Mouse (Mus musculus) spleen, embryonic (tissue): ENCODE results near the gene Eif2b2.

Source experiments
- CTCF ChIA-PET: fragments of 350-600 bp; sonication (Branson Sonifier 250); formaldehyde crosslinking; loops from one replicate; lab custom pipeline; 2022; lab: Charles Lee

The Eif2b2 gene

DNA sequence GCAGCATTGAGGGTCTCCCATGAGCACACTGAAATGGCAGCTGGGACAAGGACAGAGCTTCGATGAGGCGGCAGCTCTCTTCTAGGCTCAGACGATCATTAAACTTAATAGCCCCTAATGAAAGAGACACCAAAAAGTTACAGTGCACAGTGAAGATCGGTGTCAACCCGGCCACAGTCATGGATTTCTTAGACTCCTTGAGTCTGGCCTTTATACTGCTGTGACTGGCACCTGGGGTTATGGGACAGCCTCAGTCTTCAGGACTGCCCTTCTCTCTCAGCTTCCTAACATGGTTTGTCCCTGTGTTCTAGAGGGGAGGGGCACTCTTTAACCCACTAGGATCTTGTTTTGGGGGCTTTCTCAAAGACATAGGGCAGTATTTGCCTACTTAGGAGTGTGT lies 18.3 kb downstream of the Eif2b2 start:
- CTCF ChIA-PET, result no interaction called here

DNA sequence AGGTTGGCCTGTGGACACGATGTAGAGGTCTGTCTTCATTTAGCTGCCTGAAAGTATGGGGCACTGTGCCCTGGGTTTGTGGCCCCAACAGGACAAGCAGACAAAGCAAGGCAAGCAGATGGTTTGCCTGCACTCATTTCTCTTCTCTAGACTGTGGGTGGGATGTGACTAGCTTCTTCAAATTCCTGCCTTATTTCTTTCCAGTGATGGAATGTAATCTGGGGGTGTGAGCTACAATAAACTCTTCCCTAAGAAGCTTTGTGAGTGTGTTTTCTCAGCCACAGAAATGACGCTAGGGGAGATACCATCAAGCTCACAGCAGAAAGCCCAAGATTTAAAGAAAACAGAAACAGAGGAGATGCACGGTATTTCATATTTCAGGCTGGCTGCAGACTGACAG lies 32.8 kb downstream of the Eif2b2 start:
- CTCF ChIA-PET, result interaction anchor here (0.7 kb wide), 1 partner anchor 121 kb away, joined by 3 read pairs; no protein-coding TSS in a partner anchor

DNA sequence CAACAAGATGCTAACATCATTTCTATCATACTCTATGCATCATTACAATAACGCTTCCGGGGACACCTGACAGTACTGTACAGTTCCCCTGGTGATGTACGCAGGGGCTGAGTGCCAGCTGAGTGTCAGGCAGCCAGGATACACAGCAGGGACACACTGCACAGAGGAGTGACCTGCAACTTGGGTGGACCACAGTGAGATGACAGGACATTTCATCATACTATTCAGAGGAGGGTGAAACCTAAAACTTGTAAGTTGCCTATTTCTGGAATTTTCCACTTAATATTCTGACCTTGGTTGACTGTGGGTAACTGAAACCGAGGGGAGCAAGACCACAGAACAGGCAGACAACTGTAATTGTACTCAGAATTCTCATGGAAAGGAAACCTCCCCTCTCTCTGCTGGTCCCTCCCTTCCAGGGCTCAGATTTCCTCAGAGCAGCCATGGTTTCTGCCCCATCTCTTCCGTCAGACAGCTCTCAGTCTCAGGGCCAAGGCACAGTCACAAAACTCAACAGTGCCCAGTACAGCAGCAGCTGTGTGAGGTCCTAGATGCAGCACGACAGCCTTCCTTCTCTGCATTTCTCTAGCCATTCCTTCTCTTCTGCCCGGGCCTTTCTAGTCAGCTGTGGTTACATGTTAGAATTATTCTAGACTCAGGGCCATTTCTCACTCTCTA lies 36.9 kb downstream of the Eif2b2 start:
- CTCF ChIA-PET, result interaction anchor here (1.1 kb wide), 1 partner anchor 38 kb away, joined by 3 read pairs; no protein-coding TSS in a partner anchor

DNA sequence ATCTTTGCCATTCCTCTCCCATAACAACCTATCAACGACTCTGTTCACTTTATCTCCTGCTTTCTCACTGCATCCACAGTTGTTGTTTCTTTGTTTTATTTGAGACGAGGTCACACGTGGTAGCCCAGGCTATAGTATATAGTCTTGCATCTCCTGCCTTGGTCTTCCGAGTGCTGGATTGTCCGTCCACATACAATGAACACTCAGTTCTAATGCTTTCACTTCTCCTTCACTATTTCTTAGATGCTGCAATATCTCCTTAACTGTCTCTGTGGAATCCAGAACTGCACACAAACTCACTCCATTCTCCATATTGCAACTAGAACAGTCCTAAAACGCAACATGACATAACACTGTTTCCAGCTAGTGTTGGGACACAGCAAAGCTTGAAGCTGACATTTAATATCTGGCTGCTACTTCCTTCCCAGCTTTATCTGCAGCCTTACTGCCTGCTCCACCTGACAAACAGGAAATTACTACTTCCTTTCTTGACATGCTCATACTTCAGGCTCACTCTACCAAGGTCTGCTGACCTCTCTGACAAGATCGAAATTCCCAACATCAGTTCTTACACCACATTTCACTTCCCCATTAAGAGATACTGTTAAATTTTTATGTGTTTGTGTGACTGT lies 37.8 kb downstream of the Eif2b2 start:
- CTCF ChIA-PET, result interaction anchor here (1.1 kb wide), 1 partner anchor 39 kb away, joined by 3 read pairs; no protein-coding TSS in a partner anchor

DNA sequence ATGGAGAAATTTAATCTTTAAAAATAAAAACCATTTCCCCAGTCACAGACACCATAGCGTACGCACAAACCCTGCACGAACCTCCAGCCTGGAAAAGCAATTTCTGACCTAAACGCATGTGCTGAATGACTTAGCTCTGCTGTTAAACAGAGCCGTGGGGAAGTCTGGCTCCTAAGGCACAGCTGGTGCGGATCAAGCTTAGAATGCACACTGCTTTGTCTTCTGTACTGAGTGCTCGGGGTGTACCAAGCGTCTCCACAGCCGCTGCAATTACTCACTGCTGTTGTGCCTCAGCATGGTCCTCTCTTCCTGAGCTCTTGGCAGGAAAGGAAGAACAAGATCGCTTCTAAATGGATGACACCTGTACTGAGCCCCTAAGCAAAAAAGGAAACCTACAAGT lies 43.2 kb downstream of the Eif2b2 start:
- CTCF ChIA-PET, result no interaction called here

DNA sequence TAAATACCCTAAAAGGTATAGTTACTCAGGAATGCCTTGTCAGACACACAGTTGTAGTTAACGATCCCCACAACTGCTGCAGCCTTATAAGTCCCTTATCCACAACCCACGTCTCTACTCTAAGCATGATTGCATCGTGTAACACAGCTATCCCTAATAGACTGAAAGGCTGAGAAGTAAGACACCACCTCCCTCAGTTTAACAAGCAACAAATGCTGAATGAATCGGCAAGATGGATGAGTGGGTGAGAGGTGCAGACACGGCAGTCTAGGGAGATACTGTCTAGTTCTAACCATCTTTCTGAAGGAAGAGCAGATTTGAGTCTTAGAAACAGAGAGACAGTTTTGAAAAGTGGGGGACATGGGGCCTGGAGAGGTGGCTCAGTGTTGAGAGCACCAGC lies 43.9 kb downstream of the Eif2b2 start:
- CTCF ChIA-PET, result no interaction called here

DNA sequence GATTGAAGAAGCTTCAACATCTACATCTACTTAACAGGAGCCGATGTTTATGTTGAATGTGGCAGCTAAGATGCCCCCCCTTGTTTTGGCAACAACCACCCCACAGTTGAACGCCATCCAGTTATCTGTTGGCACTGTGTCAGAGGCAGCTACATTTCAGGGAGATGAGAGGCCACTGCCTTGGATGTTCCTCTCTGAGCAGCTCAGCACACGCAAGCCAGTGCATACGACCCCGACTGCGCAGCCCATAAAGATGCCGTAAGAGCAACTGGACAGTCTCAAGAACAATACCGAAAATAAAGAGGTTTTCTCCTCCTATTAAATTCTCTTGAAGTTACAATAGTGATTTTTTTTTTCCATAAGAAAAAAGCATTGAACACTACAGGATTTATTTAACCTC lies 45.2 kb downstream of the Eif2b2 start:
- CTCF ChIA-PET, result no interaction called here

DNA sequence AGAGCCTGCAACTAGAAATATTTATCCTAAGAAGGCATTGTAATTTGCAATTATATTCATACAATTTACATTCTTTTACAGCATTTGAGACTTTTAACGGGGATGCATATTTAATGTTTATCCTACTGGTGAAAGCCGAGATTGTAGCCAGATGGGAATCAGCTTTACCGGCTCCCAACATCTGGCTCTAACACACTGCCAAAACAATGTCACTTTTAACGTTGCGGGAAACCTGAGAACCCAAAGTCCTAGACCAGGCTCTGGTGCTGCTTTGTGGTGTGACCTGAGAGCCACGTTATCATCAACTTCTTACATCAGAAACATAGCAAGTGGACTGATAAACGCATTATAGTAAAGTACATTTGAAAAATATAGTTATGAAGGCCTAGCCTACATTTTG lies 45.7 kb downstream of the Eif2b2 start:
- CTCF ChIA-PET, result no interaction called here

DNA sequence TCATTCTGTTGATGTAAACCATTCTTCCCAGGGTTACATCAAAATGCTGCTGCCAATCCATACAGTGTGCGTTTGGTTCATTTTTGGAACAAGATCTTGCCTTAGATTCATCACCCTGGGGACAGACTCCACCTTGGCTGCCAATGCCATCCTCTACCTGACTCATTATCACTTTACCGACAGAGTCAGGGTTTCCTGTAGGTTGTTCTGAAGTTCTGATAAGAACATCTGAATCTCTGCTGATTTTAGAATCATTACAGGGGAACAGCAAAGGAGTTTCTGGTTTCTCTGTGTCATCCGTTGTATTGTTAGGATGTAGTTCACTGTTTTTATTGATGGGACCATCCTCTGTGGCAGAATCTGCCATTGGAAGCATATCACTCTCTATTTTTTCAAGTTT lies 47.0 kb downstream of the Eif2b2 start:
- CTCF ChIA-PET, result no interaction called here

DNA sequence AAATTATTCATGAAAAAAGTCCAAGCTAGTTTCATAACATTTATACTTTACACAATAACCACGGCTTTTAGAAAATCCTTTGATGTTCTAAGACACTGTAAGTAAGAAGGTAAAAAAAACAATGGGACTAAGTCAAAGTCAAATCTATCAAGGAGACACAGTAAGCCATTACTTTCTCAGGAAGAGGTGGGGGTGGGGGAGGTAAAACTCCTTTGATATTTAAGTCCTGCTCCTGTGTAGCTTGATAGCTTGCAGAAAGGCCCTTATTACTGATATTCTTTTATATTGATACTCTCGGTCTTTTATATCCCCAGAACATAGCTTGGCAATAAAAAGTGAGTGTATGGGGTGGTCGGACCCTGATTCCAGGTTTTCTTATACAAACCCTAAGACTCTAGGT lies 50.5 kb downstream of the Eif2b2 start:
- CTCF ChIA-PET, result no interaction called here

DNA sequence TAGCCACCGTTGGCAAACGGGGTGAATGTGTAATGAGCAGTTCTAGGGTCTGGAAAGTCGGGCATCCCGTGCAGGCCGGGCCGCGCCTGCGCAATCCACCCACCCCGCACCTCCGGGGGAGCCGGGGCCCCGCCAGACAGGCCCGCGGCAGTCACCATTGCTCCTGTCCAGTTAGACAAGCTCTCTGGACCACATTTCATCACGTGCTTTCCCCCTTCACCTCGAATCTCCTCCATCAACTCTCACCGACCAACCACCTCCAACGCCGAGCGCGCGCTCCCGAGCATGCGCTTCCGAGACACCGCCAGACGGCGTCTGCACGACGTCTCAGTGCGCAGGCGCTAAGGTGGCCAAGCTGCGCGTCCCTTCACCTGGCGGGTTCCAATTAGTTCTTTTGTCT lies 51.0 kb downstream of the Eif2b2 start, which contains the start of gene Mlh3:
Gene Mlh3 (minus strand): TSS at position 281 of the 400 bp plus-strand sequence.
- CTCF ChIA-PET, result no interaction called here

DNA sequence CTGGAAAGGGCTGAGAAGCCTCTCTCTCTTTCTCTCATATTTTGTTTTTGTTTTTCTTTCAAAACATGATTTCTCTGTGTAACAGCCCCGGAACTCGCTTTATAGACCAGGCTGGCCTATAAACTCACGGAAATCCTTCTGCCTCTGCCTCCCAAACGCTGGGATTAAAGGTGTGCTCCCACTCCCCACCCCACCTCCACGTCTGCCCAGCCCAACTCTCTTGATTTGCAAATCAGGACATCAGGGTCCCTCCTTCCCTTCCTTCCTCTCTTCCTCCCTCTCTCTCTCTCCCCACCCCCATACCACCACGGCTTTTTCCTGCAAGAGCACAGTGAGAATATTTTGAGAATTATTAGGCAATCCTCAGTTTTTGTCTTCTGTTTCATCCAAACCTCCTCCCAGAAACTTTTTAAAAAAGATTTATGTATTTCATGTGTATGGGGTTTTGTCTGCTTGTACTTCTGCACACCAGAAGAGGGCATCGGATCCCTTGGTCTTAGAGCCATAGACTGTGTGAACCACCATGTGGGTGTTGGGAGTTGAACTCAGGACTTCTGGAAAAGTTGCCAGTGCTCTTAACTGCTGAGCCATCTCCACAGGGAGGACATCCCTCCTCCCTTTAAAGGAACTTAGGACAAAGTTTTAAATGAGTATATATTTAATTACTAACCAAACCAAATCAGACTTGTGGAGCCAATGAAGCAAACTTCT lies 52.0 kb downstream of the Eif2b2 start:
- CTCF ChIA-PET, result no interaction called here

DNA sequence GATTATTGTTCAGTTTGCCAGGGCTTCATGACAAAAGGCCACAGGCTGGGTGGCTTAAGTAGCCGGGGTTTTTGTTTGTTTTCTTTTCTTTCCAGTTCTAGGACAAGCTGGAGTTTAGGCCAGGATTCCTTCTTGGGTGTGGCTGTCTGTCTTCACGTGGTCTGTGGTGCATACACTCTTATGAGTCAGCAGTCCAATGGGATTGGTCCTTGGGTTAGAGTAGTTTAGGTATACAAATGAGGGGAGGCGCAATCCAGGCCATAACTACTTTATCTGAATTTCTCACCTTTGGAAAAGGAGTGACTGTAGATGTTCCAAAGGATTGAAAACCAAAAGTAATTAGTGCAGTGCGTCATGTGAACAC lies 52.5 kb downstream of the Eif2b2 start:
- CTCF ChIA-PET, result no interaction called here

DNA sequence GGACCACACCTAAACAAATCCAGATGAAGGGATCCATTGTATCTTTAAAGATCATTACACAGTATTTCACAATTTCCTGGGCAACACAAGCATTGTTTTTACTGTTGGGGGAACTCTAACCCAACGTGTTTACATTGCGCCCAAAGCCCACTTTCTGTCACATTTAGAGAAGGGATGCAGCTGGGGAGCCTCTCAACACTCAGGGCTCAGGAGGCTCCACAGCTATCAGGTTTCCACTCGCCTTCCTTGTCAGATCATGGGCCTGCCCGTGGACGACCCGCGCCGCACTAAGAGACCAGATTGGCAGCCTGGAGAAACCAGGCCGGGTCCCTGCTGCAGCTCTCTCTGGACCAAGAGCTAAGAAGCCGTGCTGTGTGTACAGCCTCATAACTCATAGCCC lies 54.2 kb downstream of the Eif2b2 start:
- CTCF ChIA-PET, result no interaction called here
